Mouse (Mus musculus) C2C12 (cell line): ENCODE results near the gene Gpr174. TPM values are rescaled to one million over a fixed set of nuclear protein-coding genes. Genes with fewer than 3 reads are reported as not detected.
"Not testable (repeated sequence)": the region's sequence is repeated elsewhere in the genome, so short reads cannot be mapped to it uniquely, and the experiment has no call there.

Experiments used
- H3K27me3 ChIP-seq: one replicate; pipeline ENCODE4 v1.6.1; 2011; ENCODE audit not compliant: control insufficient read depth, insufficient read depth, insufficient read length
- H3K36me3 ChIP-seq: one replicate; pipeline ENCODE4 v1.6.1; 2011; ENCODE audit not compliant: control insufficient read depth, insufficient read depth
- H3K4me3 ChIP-seq: one replicate; pipeline ENCODE4 v1.5.1; 2011; ENCODE audit warnings: mild to moderate bottlenecking, control low read depth; ENCODE audit not compliant: poor library complexity, insufficient read depth, severe bottlenecking
- H3K79me2 ChIP-seq: one replicate; pipeline ENCODE4 v1.6.1; 2011; ENCODE audit not compliant: control insufficient read depth, insufficient read depth
- H3K79me3 ChIP-seq: one replicate; pipeline ENCODE4 v1.6.1; 2011; ENCODE audit warnings: low read depth, control low read depth
- H3ac ChIP-seq: one replicate; pipeline ENCODE3; 2011; ENCODE audit warnings: low read depth; ENCODE audit not compliant: control insufficient read depth, insufficient read length
- CEBPB ChIP-seq: IDR thresholded peaks from one replicate; pipeline ENCODE4 v1.6.1; 2011; ENCODE audit warnings: low read depth, mild to moderate bottlenecking, control low read depth, moderate library complexity
- CTCF ChIP-seq: IDR thresholded peaks from one replicate; pipeline ENCODE4 v1.5.1; 2011; ENCODE audit not compliant: control insufficient read depth, insufficient read depth, insufficient read length
- FOSL1 ChIP-seq: IDR thresholded peaks from one replicate; pipeline ENCODE4 v1.8.0; 2011; ENCODE audit warnings: mild to moderate bottlenecking, low read length; ENCODE audit not compliant: poor library complexity, insufficient read depth, severe bottlenecking
- MAX ChIP-seq: IDR thresholded peaks from one replicate; pipeline ENCODE4 v1.6.1; 2011; ENCODE audit warnings: mild to moderate bottlenecking, control low read depth
- MYOD1 ChIP-seq: IDR thresholded peaks from one replicate; pipeline ENCODE4 v1.6.1; 2011; ENCODE audit warnings: low read depth; ENCODE audit not compliant: control insufficient read depth, insufficient read length
- MYOG ChIP-seq: IDR thresholded peaks from one replicate; pipeline ENCODE4 v1.6.1; 2011; ENCODE audit not compliant: control insufficient read depth, insufficient read length; ENCODE audit errors: extremely low read depth
- USF1 ChIP-seq: IDR thresholded peaks from one replicate; pipeline ENCODE4 v1.6.1; 2011; ENCODE audit warnings: low read depth, mild to moderate bottlenecking, control low read depth, moderate library complexity
- polyA plus RNA-seq: library from polyadenylated mRNA; unstranded; fragments of >200 nt; fragmentation: generic; extraction: Trizol; gene quantifications from one replicate; pipeline ENCODE4 v1.2.1, GENCODE M21; 2012; ENCODE audit warnings: missing spikeins

The Gpr174 gene
- polyA plus RNA-seq, 1 experiment = not detected

DNA sequence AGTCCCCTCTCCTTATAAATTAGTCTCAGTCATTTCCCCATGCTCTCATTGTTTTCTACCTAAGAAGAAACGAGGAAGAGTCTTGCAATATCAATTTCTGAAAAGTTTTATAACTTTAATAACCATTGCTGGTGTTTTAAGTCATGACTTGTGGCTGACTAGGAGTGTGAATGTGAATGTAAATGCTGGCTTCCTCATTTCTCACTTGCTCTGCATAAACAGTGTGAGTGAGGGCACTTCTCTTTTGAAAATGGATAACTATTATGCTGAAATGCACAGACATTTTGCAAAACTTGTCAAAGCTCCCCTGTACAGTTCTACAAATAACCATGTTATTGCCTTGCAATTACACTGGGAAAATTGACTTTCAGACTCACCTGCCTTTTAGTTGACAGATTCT is 8.9 kb downstream of the Gpr174 start:
- Histone ChIP-seq H3K79me2 (no peaks in the 10 kb centered on the region), H3K4me3 (no peak overlapping the region), H3K79me3 (no peaks in the 10 kb centered on the region), H3ac (no peak overlapping the region), H3K27me3 (no peaks in the 10 kb centered on the region), H3K36me3 (no peaks in the 10 kb centered on the region)
- no peak for TF ChIP-seq USF1
- no peak for TF ChIP-seq CEBPB
- TF ChIP-seq MYOG = no peak

DNA sequence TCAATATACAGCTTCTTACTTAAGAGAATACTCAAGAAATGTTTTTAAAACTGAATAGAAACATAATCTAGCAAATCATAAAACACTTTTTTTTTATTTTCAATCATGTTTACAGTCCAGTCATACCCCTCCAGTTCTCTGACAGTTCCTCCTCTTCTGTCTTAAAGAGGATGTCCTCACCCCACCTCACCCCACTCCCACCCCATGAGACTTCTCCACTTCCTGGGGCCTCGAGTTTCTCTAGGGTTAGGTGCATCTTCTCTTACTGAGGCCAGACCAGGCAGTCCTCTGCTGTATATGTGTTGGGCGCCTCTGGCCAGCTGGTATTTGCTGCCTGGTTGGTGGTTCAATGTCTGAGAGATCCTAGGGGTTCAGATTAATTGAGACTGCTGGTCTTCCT is 21.9 kb downstream of the Gpr174 start:
- no peaks in the 10 kb centered on the region for H3K27me3 ChIP-seq
- TF ChIP-seq MYOG (no peak), FOSL1 (no peak), USF1 (no peak), MAX (no peak)
- no peaks in the 10 kb centered on the region for H3K36me3 ChIP-seq
- H3K79me2 ChIP-seq = no peaks in the 10 kb centered on the region
- H3K4me3 ChIP-seq = no peak overlapping the region
- no peaks in the 10 kb centered on the region for H3K79me3 ChIP-seq
- H3ac ChIP-seq = no peak overlapping the region

DNA sequence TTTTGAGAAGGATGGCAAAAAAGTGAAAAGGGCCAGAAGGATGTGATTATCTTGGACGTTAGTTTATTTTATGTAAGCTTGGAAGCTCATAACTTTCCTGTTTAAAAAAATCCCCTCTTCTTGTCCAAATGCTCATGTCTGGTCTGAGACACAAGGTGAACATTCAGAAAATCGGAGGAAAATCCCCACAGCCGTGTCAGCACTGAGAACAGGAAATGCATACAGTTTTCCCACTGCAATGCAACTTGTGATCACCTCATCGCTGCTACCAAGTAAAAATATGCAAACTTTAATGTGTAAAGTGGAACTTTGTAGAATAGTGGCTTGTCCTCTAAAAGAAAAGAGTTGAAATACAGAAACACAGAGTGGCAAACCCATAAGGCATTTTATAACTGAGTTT is 28.5 kb downstream of the Gpr174 start:
- H3K36me3 ChIP-seq = no peaks in the 10 kb centered on the region
- TF ChIP-seq CEBPB (no peak), FOSL1 (no peak), USF1 (no peak), MAX (no peak), MYOG (no peak), MYOD1 (no peak), CTCF (no peak)
- H3K79me3 ChIP-seq = no peaks in the 10 kb centered on the region
- no peaks in the 10 kb centered on the region for H3K79me2 ChIP-seq
- H3K4me3 ChIP-seq = no peak overlapping the region
- H3K27me3 ChIP-seq = no peaks in the 10 kb centered on the region
- no peak overlapping the region for H3ac ChIP-seq

DNA sequence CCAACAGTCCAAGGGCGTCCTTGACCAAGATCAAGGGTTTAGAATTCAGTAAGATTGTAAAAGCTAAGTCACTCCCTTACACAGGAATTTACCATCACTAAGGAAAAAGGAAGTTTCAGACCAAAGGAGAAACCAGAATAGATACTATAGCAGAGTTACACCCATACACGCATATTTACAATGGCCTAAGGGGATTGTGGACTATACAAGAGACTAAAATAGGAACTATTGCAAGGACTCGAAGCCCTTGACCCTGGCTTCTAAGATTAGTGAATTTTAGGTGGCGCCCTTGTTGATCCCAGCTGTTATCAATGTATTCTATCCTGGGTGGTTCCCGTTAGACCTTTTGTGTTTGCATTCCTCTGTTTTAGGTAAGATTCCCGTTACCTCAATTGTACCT is 42.2 kb downstream of the Gpr174 start:
- H3K79me2 ChIP-seq, H3K79me3 ChIP-seq, H3K36me3 ChIP-seq, H3ac ChIP-seq, H3K4me3 ChIP-seq, H3K27me3 ChIP-seq: not testable (repeated sequence)

DNA sequence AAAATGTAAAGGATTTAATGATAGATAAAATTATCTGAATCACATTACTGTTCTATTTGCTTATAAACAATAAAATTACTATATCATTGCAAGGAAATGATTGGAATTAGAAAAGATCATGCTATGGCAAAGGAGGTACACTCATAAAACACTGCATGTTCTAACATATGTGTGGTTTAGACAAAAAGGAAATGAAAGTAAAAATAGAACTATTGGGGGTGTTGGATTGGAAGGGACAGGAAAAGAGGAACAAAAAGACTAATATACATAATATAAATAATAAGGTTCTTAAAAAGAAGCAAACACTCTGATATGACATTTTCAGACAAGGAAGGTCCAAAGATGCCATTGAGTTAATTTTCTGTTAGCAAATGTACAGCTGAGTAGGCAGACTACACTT is 43.1 kb downstream of the Gpr174 start:
- Histone ChIP-seq H3K4me3 (no peak overlapping the region), H3K27me3 (no peaks in the 10 kb centered on the region), H3K79me2 (no peaks in the 10 kb centered on the region), H3ac (no peak overlapping the region), H3K79me3 (no peaks in the 10 kb centered on the region), H3K36me3 (no peaks in the 10 kb centered on the region)
- TF ChIP-seq MAX (no peak), CTCF (no peak), MYOD1 (no peak), FOSL1 (no peak), MYOG (no peak), CEBPB (no peak), USF1 (no peak)

DNA sequence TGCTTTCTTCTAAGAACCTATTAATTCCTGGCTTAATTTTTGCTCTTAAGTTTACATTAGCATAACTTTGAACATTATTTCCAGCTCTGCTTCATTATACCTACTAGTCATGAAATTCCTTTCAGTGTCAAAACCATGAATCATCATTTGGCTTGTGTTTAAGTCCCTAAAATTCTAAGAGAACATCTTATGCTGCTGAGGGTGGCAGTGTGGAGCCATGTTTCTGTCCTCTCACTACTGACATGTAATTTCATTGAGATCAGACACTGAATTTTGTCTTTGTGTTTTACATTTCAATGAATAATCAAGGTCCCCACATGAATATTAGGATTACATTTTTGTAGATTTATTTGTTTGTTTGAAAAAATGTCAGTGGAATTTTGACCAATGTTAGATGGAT is 50.8 kb downstream of the Gpr174 start:
- H3K79me2 ChIP-seq = no peaks in the 10 kb centered on the region
- TF ChIP-seq CEBPB (no peak), MAX (no peak), MYOD1 (no peak), FOSL1 (no peak), CTCF (no peak)
- H3ac ChIP-seq = no peak overlapping the region
- no peaks in the 10 kb centered on the region for H3K79me3 ChIP-seq
- no peaks in the 10 kb centered on the region for H3K27me3 ChIP-seq
- H3K4me3 ChIP-seq = no peak overlapping the region
- H3K36me3 ChIP-seq = no peaks in the 10 kb centered on the region

DNA sequence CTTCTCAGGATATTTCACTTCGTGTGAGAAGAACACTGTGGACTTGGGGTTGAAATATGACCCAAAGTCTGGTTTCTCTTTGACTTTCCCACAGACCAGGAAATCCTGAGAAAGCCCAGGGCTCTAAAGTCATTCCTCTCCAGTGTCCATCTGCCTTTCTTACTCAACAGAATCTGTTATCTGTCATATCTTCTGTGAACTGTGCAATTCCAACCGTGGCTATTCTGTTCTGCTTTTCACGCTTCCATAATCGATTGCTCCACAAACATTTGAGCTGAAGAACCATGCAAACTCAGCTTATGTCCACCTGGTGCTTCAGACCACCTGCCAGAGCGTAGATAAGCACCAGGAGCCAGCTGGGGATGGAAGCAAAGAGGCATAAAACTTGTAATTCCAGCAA is 56.9 kb downstream of the Gpr174 start:
- H3ac ChIP-seq = no peak overlapping the region
- H3K79me2 ChIP-seq = no peaks in the 10 kb centered on the region
- no peaks in the 10 kb centered on the region for H3K79me3 ChIP-seq
- TF ChIP-seq CEBPB (no peak), MYOD1 (no peak), USF1 (no peak), MAX (no peak), FOSL1 (no peak), CTCF (no peak), MYOG (no peak)
- H3K36me3 ChIP-seq = no peaks in the 10 kb centered on the region
- no peak overlapping the region for H3K4me3 ChIP-seq
- H3K27me3 ChIP-seq = no peaks in the 10 kb centered on the region
